Mouse (Mus musculus): ENCODE measurements around the gene Zfp740. TPM values are rescaled to one million over a fixed set of nuclear protein-coding genes. Genes with fewer than 3 reads are reported as not detected.

The Zfp740 gene
- polyA plus RNA-seq, 1 experiment: 45.8 TPM

GRCm38 (mm10) chr15:102239851-102240250 is 36.8 kb downstream of the Zfp740 start:
- H3K4me3 ChIP-seq (ENCODE audit: insufficient read depth, poor library complexity, severe bottlenecking): no peak overlapping the region
- H3K79me2 ChIP-seq (ENCODE audit: control insufficient read depth, insufficient read depth): peaks cover 52% of the 10 kb centered on the region
- H3ac ChIP-seq (ENCODE audit: control insufficient read depth, insufficient read length, low read depth): no peak overlapping the region
- peaks cover 32% of the 10 kb centered on the region for H3K79me3 ChIP-seq (ENCODE audit: low read depth)
- H3K36me3 ChIP-seq (ENCODE audit: control insufficient read depth, insufficient read depth): peaks cover 75% of the 10 kb centered on the region
- no peaks in the 10 kb centered on the region for H3K27me3 ChIP-seq (ENCODE audit: control insufficient read depth, insufficient read depth, insufficient read length)
- TF ChIP-seq FOSL1 (IDR thresholded peaks at IDR 0.05; ENCODE audit: insufficient read depth, low read length, poor library complexity, severe bottlenecking) (no peak), MAX (IDR thresholded peaks at IDR 0.05) (no peak), MYOG (IDR thresholded peaks at IDR 0.05; ENCODE audit: control insufficient read depth, extremely low read depth, insufficient read length) (no peak), CEBPB (IDR thresholded peaks at IDR 0.05; ENCODE audit: low read depth) (no peak), USF1 (IDR thresholded peaks at IDR 0.05; ENCODE audit: low read depth) (no peak), MYOD1 (IDR thresholded peaks at IDR 0.05; ENCODE audit: control insufficient read depth, insufficient read length, low read depth) (no peak), CTCF (IDR thresholded peaks at IDR 0.05; ENCODE audit: control insufficient read depth, insufficient read depth, insufficient read length) (no peak)

- H3K36me3 ChIP-seq (ENCODE audit: control insufficient read depth, insufficient read depth): peaks cover 69% of the 10 kb centered on the region
- H3K27me3 ChIP-seq (ENCODE audit: control insufficient read depth, insufficient read depth, insufficient read length): no peaks in the 10 kb centered on the region
- H3K79me3 ChIP-seq (ENCODE audit: low read depth): peaks cover 39% of the 10 kb centered on the region
- no peak overlapping the region for H3ac ChIP-seq (ENCODE audit: control insufficient read depth, insufficient read length, low read depth)
- H3K79me2 ChIP-seq (ENCODE audit: control insufficient read depth, insufficient read depth): peaks cover 59% of the 10 kb centered on the region
- no peak for TF ChIP-seq USF1 (IDR thresholded peaks at IDR 0.05; ENCODE audit: low read depth)
- TF ChIP-seq MYOG (IDR thresholded peaks at IDR 0.05; ENCODE audit: control insufficient read depth, extremely low read depth, insufficient read length): no peak
- no peak for TF ChIP-seq CTCF (IDR thresholded peaks at IDR 0.05; ENCODE audit: control insufficient read depth, insufficient read depth, insufficient read length)
- TF ChIP-seq MAX (IDR thresholded peaks at IDR 0.05): no peak
- no peak for TF ChIP-seq FOSL1 (IDR thresholded peaks at IDR 0.05; ENCODE audit: insufficient read depth, low read length, poor library complexity, severe bottlenecking)
- no peak overlapping the region for H3K4me3 ChIP-seq (ENCODE audit: insufficient read depth, poor library complexity, severe bottlenecking)
Measured at GRCm38 (mm10) chr15:102240607-102241006, 37.6 kb downstream of the Zfp740 start.

- no peak for TF ChIP-seq FOSL1 (IDR thresholded peaks at IDR 0.05; ENCODE audit: insufficient read depth, low read length, poor library complexity, severe bottlenecking)
- TF ChIP-seq MYOG (IDR thresholded peaks at IDR 0.05; ENCODE audit: control insufficient read depth, extremely low read depth, insufficient read length): no peak
- peak; percentile 32 for TF ChIP-seq USF1 (IDR thresholded peaks at IDR 0.05; ENCODE audit: low read depth)
- TF ChIP-seq MAX (IDR thresholded peaks at IDR 0.05): no peak
- Histone ChIP-seq H3K27me3 (ENCODE audit: control insufficient read depth, insufficient read depth, insufficient read length) (no peaks in the 10 kb centered on the region), H3ac (ENCODE audit: control insufficient read depth, insufficient read length, low read depth) (peak overlapping the region; percentile 1), H3K4me3 (ENCODE audit: insufficient read depth, poor library complexity, severe bottlenecking) (no peak overlapping the region), H3K79me2 (ENCODE audit: control insufficient read depth, insufficient read depth) (peaks cover 71% of the 10 kb centered on the region), H3K36me3 (ENCODE audit: control insufficient read depth, insufficient read depth) (peaks cover 49% of the 10 kb centered on the region), H3K79me3 (ENCODE audit: low read depth) (peaks cover 41% of the 10 kb centered on the region)
Measured at GRCm38 (mm10) chr15:102242404-102243228, 39.6 kb downstream of the Zfp740 start.

GRCm38 (mm10) chr15:102243229-102244190 is 40.5 kb downstream of the Zfp740 start:
- H3K4me3 ChIP-seq (ENCODE audit: insufficient read depth, poor library complexity, severe bottlenecking): peak overlapping the region; percentile 52
- peaks cover 40% of the 10 kb centered on the region for H3K36me3 ChIP-seq (ENCODE audit: control insufficient read depth, insufficient read depth)
- H3K79me2 ChIP-seq (ENCODE audit: control insufficient read depth, insufficient read depth): peaks cover 71% of the 10 kb centered on the region
- TF ChIP-seq MAX (IDR thresholded peaks at IDR 0.05): peak; percentile 90
- TF ChIP-seq CEBPB (IDR thresholded peaks at IDR 0.05; ENCODE audit: low read depth): peak; percentile 100
- no peak for TF ChIP-seq CTCF (IDR thresholded peaks at IDR 0.05; ENCODE audit: control insufficient read depth, insufficient read depth, insufficient read length)
- no peak for TF ChIP-seq FOSL1 (IDR thresholded peaks at IDR 0.05; ENCODE audit: insufficient read depth, low read length, poor library complexity, severe bottlenecking)
- TF ChIP-seq USF1 (IDR thresholded peaks at IDR 0.05; ENCODE audit: low read depth): no peak
- no peak for TF ChIP-seq MYOG (IDR thresholded peaks at IDR 0.05; ENCODE audit: control insufficient read depth, extremely low read depth, insufficient read length)
- no peaks in the 10 kb centered on the region for H3K27me3 ChIP-seq (ENCODE audit: control insufficient read depth, insufficient read depth, insufficient read length)
- peaks cover 41% of the 10 kb centered on the region for H3K79me3 ChIP-seq (ENCODE audit: low read depth)
- peak overlapping the region; percentile 65 for H3ac ChIP-seq (ENCODE audit: control insufficient read depth, insufficient read length, low read depth)

- H3K36me3 ChIP-seq (ENCODE audit: control insufficient read depth, insufficient read depth): peaks cover 31% of the 10 kb centered on the region
- peaks cover 41% of the 10 kb centered on the region for H3K79me3 ChIP-seq (ENCODE audit: low read depth)
- H3ac ChIP-seq (ENCODE audit: control insufficient read depth, insufficient read length, low read depth): peak overlapping the region; percentile 65
- H3K4me3 ChIP-seq (ENCODE audit: insufficient read depth, poor library complexity, severe bottlenecking): peak overlapping the region; percentile 52
- no peaks in the 10 kb centered on the region for H3K27me3 ChIP-seq (ENCODE audit: control insufficient read depth, insufficient read depth, insufficient read length)
- H3K79me2 ChIP-seq (ENCODE audit: control insufficient read depth, insufficient read depth): peaks cover 69% of the 10 kb centered on the region
- no peak for TF ChIP-seq MYOD1 (IDR thresholded peaks at IDR 0.05; ENCODE audit: control insufficient read depth, insufficient read length, low read depth)
- no peak for TF ChIP-seq FOSL1 (IDR thresholded peaks at IDR 0.05; ENCODE audit: insufficient read depth, low read length, poor library complexity, severe bottlenecking)
- no peak for TF ChIP-seq MYOG (IDR thresholded peaks at IDR 0.05; ENCODE audit: control insufficient read depth, extremely low read depth, insufficient read length)
- TF ChIP-seq MAX (IDR thresholded peaks at IDR 0.05): no peak
- no peak for TF ChIP-seq CTCF (IDR thresholded peaks at IDR 0.05; ENCODE audit: control insufficient read depth, insufficient read depth, insufficient read length)
- no peak for TF ChIP-seq CEBPB (IDR thresholded peaks at IDR 0.05; ENCODE audit: low read depth)
- TF ChIP-seq USF1 (IDR thresholded peaks at IDR 0.05; ENCODE audit: low read depth): no peak
Measured at GRCm38 (mm10) chr15:102244306-102245191, 41.5 kb downstream of the Zfp740 start.

All from C2C12 (cell line).